Mouse (Mus musculus): Measurements from ENCODE around the gene Taok3. TPM values are rescaled to one million over a fixed set of nuclear protein-coding genes. Genes with fewer than 3 reads are reported as not detected.

Taok3 gene
- polyA plus RNA-seq, 1 experiment, result 7.7 TPM

DNA sequence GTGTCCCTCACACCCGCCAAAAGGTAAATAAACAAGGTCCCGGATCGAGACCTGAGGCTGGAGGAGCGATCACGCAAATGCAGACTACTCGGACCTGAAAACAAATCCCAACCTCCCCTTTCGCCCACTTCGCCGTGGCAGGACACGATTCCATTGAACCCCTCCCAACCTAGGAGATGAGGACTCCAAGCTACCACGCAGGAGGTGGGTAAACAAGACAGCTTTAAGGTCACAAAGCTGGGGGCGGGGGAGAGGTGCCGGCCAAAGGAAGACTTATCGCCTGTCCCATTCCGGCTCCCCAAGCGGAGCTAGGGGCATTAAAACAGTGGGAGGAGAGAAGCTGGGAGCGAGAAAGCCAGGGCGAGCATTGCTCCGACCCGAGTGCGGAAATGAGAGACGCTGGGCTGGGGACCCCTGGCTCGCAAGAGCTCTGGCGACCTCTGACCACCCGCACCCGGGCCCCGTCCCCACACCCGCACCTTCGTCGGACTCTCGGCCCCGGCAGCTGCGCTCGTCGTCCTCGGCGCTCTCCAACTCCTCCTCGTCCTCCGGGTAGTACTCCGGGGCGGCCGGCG lies 4.6 kb upstream of the Taok3 start:
- Histone ChIP-seq H3K36me3 (ENCODE audit: control insufficient read depth, insufficient read depth) (peaks cover 7% of the 10 kb centered on the region), H3K4me2 (ENCODE audit: low read depth) (peak overlapping the region; percentile 91), H3K4me3 (peak overlapping the region; percentile 91), H3K27me3 (ENCODE audit: control insufficient read depth, insufficient read depth, insufficient read length) (no peaks in the 10 kb centered on the region), H3K79me2 (ENCODE audit: control insufficient read depth, insufficient read depth) (peaks cover 24% of the 10 kb centered on the region), H3ac (ENCODE audit: control insufficient read depth, insufficient read length) (peak overlapping the region; percentile 83)
- TF ChIP-seq CEBPB (IDR thresholded peaks at IDR 0.05; ENCODE audit: insufficient read depth, poor library complexity, severe bottlenecking) (no peak), MAX (IDR thresholded peaks at IDR 0.05; ENCODE audit: low read depth) (no peak), MYOG (IDR thresholded peaks at IDR 0.05; ENCODE audit: control insufficient read depth in 1 of 3, insufficient read depth in 1 of 3, insufficient read length in 2 of 3, low read depth in 2 of 3) (no peak), MYOD1 (IDR thresholded peaks at IDR 0.05; ENCODE audit: control insufficient read depth in 1 of 3, insufficient read length in 2 of 3, low read depth in 2 of 3) (no peak)

DNA sequence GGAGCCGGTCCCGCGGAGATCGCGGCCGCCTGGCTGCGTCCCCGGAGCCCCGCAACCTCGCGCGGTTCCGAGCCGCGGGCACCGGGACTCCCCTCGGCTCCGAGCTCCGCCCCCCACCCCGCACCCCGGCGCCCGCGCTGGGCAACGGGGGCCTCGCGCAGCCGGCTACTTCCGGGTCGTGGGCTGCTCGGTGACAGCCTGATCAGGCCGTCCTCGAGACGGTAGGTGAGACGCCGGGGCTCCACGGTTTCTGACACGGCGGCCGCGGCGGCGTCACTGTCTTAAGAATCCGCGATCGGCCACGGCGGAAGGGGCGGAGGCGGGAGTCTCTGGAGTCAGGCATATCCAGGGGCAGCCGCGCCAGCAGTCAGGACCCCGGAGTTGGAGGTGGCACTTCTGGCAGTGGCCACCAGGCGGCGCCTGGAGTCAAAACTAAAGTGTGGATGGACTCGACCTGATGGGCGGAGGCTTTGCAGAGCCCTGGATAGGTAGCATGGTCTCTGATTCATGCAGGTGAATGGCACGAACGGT lies 4.0 kb upstream of the Taok3 start, which contains the start of gene Suds3:
Gene Suds3, minus strand, starts transcription at position 278 of the 531 bp plus-strand sequence.
- peaks cover 7% of the 10 kb centered on the region for H3K36me3 ChIP-seq (ENCODE audit: control insufficient read depth, insufficient read depth)
- peak within 1 kb of the TSS; percentile 91 for H3K4me3 ChIP-seq
- H3K4me2 ChIP-seq (ENCODE audit: low read depth), result peak within 1 kb of the TSS; percentile 91
- no peaks in the 10 kb centered on the region for H3K27me3 ChIP-seq (ENCODE audit: control insufficient read depth, insufficient read depth, insufficient read length)
- TF ChIP-seq POLR2A (IDR thresholded peaks at IDR 0.05; ENCODE audit: insufficient read length, low read depth) (peak; percentile 53), MYOG (IDR thresholded peaks at IDR 0.05; ENCODE audit: control insufficient read depth in 1 of 3, insufficient read depth in 1 of 3, insufficient read length in 2 of 3, low read depth in 2 of 3) (peak in 1 of 3 experiments; percentile 4), MAX (IDR thresholded peaks at IDR 0.05; ENCODE audit: low read depth) (peak; percentile 93), SRF (IDR thresholded peaks at IDR 0.05; ENCODE audit: control insufficient read depth, insufficient read length, low read depth) (no peak)
- peaks cover 24% of the 10 kb centered on the region for H3K79me2 ChIP-seq (ENCODE audit: control insufficient read depth, insufficient read depth)
- peak within 1 kb of the TSS; percentile 83 for H3ac ChIP-seq (ENCODE audit: control insufficient read depth, insufficient read length)

DNA sequence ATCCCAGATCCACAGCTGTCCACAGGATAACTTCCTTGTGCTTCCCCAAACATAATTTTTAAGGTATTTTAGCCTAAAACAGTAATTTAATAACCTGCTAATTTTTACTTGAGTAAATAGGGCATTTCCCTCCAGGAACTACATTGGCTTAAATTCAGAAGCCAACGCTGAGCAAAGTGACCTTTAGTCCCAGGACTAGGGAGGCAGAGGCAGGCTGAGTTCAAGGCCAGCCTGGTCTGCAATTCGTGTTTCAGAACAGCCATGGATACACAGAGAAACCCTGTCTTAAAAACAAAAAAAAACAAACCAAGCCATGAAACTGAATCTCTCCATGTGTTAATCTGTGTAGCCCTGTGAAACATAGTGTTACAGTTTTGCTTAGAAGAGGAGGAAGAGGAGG lies 3.3 kb upstream of the Taok3 start:
- Histone ChIP-seq H3K79me2 (ENCODE audit: control insufficient read depth, insufficient read depth) (peaks cover 24% of the 10 kb centered on the region), H3K4me2 (ENCODE audit: low read depth) (no peak overlapping the region), H3K36me3 (ENCODE audit: control insufficient read depth, insufficient read depth) (peaks cover 7% of the 10 kb centered on the region), H3ac (ENCODE audit: control insufficient read depth, insufficient read length) (no peak overlapping the region), H3K4me3 (no peak overlapping the region), H3K27me3 (ENCODE audit: control insufficient read depth, insufficient read depth, insufficient read length) (no peaks in the 10 kb centered on the region)
- TF ChIP-seq TCF3 (IDR thresholded peaks at IDR 0.05; ENCODE audit: insufficient read length, low read depth) (no peak), E2F4 (IDR thresholded peaks at IDR 0.05; ENCODE audit: insufficient read depth) (no peak), CEBPB (IDR thresholded peaks at IDR 0.05; ENCODE audit: insufficient read depth, poor library complexity, severe bottlenecking) (no peak), REST (IDR thresholded peaks at IDR 0.05; ENCODE audit: insufficient read depth, insufficient read length) (no peak), SRF (IDR thresholded peaks at IDR 0.05; ENCODE audit: control insufficient read depth, insufficient read length, low read depth) (no peak), MAX (IDR thresholded peaks at IDR 0.05; ENCODE audit: low read depth) (no peak), TCF12 (IDR thresholded peaks at IDR 0.05; ENCODE audit: insufficient read depth, poor library complexity, severe bottlenecking) (no peak), POLR2AphosphoS2 (IDR thresholded peaks at IDR 0.05; ENCODE audit: insufficient read length, low read depth) (no peak), MYOD1 (IDR thresholded peaks at IDR 0.05; ENCODE audit: control insufficient read depth in 1 of 3, insufficient read length in 2 of 3, low read depth in 2 of 3) (no peak), MYOG (IDR thresholded peaks at IDR 0.05; ENCODE audit: control insufficient read depth in 1 of 3, insufficient read depth in 1 of 3, insufficient read length in 2 of 3, low read depth in 2 of 3) (no peak), USF1 (IDR thresholded peaks at IDR 0.05; ENCODE audit: low read depth) (no peak), POLR2A (IDR thresholded peaks at IDR 0.05; ENCODE audit: insufficient read length, low read depth) (no peak)

DNA sequence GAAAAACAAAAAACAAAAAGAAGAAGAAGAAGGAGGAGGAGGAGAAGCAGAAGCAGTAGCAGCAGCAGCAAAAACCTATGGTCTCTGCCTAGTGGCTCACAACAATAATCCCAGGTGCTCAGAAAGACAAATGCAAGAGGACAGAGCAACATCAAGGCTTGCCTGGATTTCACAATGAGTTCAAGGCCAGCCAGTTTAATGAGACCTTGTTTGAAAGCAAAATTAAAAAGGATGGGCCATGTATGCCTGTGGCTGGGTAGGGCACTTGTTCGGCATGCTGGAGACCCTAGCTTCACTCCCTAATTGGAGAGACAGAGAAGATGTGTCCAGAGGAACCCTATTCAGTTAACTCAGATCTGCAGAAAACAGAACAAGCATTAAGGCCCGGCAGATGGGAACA lies 2.7 kb upstream of the Taok3 start:
- peaks cover 24% of the 10 kb centered on the region for H3K79me2 ChIP-seq (ENCODE audit: control insufficient read depth, insufficient read depth)
- H3ac ChIP-seq (ENCODE audit: control insufficient read depth, insufficient read length), result no peak overlapping the region
- TF ChIP-seq TCF3 (IDR thresholded peaks at IDR 0.05; ENCODE audit: insufficient read length, low read depth) (no peak), SRF (IDR thresholded peaks at IDR 0.05; ENCODE audit: control insufficient read depth, insufficient read length, low read depth) (no peak), TCF12 (IDR thresholded peaks at IDR 0.05; ENCODE audit: insufficient read depth, poor library complexity, severe bottlenecking) (no peak), POLR2AphosphoS2 (IDR thresholded peaks at IDR 0.05; ENCODE audit: insufficient read length, low read depth) (no peak), USF1 (IDR thresholded peaks at IDR 0.05; ENCODE audit: low read depth) (no peak), CEBPB (IDR thresholded peaks at IDR 0.05; ENCODE audit: insufficient read depth, poor library complexity, severe bottlenecking) (no peak), MYOD1 (IDR thresholded peaks at IDR 0.05; ENCODE audit: control insufficient read depth in 1 of 3, insufficient read length in 2 of 3, low read depth in 2 of 3) (no peak), MYOG (IDR thresholded peaks at IDR 0.05; ENCODE audit: control insufficient read depth in 1 of 3, insufficient read depth in 1 of 3, insufficient read length in 2 of 3, low read depth in 2 of 3) (no peak), REST (IDR thresholded peaks at IDR 0.05; ENCODE audit: insufficient read depth, insufficient read length) (no peak), E2F4 (IDR thresholded peaks at IDR 0.05; ENCODE audit: insufficient read depth) (no peak), MAX (IDR thresholded peaks at IDR 0.05; ENCODE audit: low read depth) (no peak), POLR2A (IDR thresholded peaks at IDR 0.05; ENCODE audit: insufficient read length, low read depth) (no peak)
- H3K36me3 ChIP-seq (ENCODE audit: control insufficient read depth, insufficient read depth), result peaks cover 7% of the 10 kb centered on the region
- no peak overlapping the region for H3K4me3 ChIP-seq
- H3K27me3 ChIP-seq (ENCODE audit: control insufficient read depth, insufficient read depth, insufficient read length), result no peaks in the 10 kb centered on the region
- H3K4me2 ChIP-seq (ENCODE audit: low read depth), result no peak overlapping the region

DNA sequence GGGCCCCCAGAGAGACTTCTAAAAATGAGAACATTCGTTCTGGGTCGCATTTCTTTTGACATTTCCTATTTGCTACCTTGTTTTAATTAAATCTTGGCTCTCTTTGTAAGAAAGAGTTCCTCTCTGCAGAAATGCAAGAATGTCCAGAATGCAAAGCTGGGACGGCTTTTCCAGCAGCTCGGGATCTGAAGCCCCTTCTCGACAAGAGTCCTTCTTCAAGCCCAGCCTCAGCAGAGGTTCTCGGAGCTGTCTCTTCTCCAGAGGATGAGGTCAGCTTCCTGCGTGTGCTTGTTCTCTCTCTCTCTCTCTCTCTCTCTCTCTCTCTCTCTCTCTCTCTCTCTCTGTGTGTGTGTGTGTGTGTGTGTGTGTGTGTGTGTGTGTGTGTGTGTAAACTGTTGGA lies 2.2 kb upstream of the Taok3 start:
- peaks cover 7% of the 10 kb centered on the region for H3K36me3 ChIP-seq (ENCODE audit: control insufficient read depth, insufficient read depth)
- TF ChIP-seq MYOG (IDR thresholded peaks at IDR 0.05; ENCODE audit: control insufficient read depth in 1 of 3, insufficient read depth in 1 of 3, insufficient read length in 2 of 3, low read depth in 2 of 3) (no peak), TCF12 (IDR thresholded peaks at IDR 0.05; ENCODE audit: insufficient read depth, poor library complexity, severe bottlenecking) (no peak), POLR2A (IDR thresholded peaks at IDR 0.05; ENCODE audit: insufficient read length, low read depth) (no peak), TCF3 (IDR thresholded peaks at IDR 0.05; ENCODE audit: insufficient read length, low read depth) (no peak), POLR2AphosphoS2 (IDR thresholded peaks at IDR 0.05; ENCODE audit: insufficient read length, low read depth) (no peak), MAX (IDR thresholded peaks at IDR 0.05; ENCODE audit: low read depth) (no peak), REST (IDR thresholded peaks at IDR 0.05; ENCODE audit: insufficient read depth, insufficient read length) (no peak), CEBPB (IDR thresholded peaks at IDR 0.05; ENCODE audit: insufficient read depth, poor library complexity, severe bottlenecking) (no peak), E2F4 (IDR thresholded peaks at IDR 0.05; ENCODE audit: insufficient read depth) (no peak)
- H3K4me3 ChIP-seq, result no peak overlapping the region
- H3K4me2 ChIP-seq (ENCODE audit: low read depth), result no peak overlapping the region
- H3K27me3 ChIP-seq (ENCODE audit: control insufficient read depth, insufficient read depth, insufficient read length), result no peaks in the 10 kb centered on the region
- no peak overlapping the region for H3ac ChIP-seq (ENCODE audit: control insufficient read depth, insufficient read length)
- H3K79me2 ChIP-seq (ENCODE audit: control insufficient read depth, insufficient read depth), result peaks cover 24% of the 10 kb centered on the region

All from myocyte (in vitro differentiated cells).